Mouse (Mus musculus) CH12.LX (cell line): ENCODE data around the gene Gm43302.

Source experiments
- CHD2 ChIP-seq: IDR thresholded peaks from 2 replicates; pipeline ENCODE4 v1.6.1; 2011; ENCODE audit warnings: low read length, improper control_type of control experiment
- CTCF ChIP-seq, 2 experiments: IDR thresholded peaks in 1 of 2; conservative IDR thresholded peaks in 1 of 2; 2 replicates each; pipeline ENCODE4 v1.5.1; 2011 to 2012; ENCODE audit warnings: low read depth in 2 of 2, low read length in 2 of 2, improper control_type of control experiment in 1 of 2, inconsistent platforms in 1 of 2, mild to moderate bottlenecking in 1 of 2, moderate library complexity in 1 of 2
- EP300 ChIP-seq: IDR thresholded peaks from 2 replicates; pipeline ENCODE4 v1.6.1; 2011; ENCODE audit warnings: low read length, improper control_type of control experiment
- HCFC1 ChIP-seq: IDR thresholded peaks from 2 replicates; pipeline ENCODE4 v1.6.1; 2012; ENCODE audit warnings: low read depth, mild to moderate bottlenecking, inconsistent platforms, low read length, improper control_type of control experiment
- IRF4 ChIP-seq: IDR thresholded peaks from 2 replicates; pipeline ENCODE4 v1.6.1; 2014; ENCODE audit warnings: low read depth, mild to moderate bottlenecking, inconsistent platforms, low read length, improper control_type of control experiment
- MAFK ChIP-seq: IDR thresholded peaks from 2 replicates; pipeline ENCODE4 v1.6.1; 2011; ENCODE audit warnings: low read length, improper control_type of control experiment; ENCODE audit not compliant: insufficient replicate concordance
- MAX ChIP-seq: IDR thresholded peaks from 2 replicates; pipeline ENCODE4 v1.6.1; 2011; ENCODE audit warnings: low read length, improper control_type of control experiment
- MEF2A ChIP-seq: IDR thresholded peaks from 2 replicates; pipeline ENCODE4 v1.6.1; 2014; ENCODE audit warnings: low read depth, mild to moderate bottlenecking, inconsistent platforms, low read length, improper control_type of control experiment, borderline replicate concordance
- NELFE ChIP-seq: IDR thresholded peaks from 2 replicates; pipeline ENCODE4 v1.6.1; 2011; ENCODE audit warnings: low read depth, low read length, improper control_type of control experiment
- NRF1 ChIP-seq: IDR thresholded peaks from 2 replicates; pipeline ENCODE4 v1.6.1; 2014; ENCODE audit warnings: low read depth, mild to moderate bottlenecking, inconsistent platforms, low read length, improper control_type of control experiment, moderate library complexity
- POLR2A ChIP-seq: IDR thresholded peaks from 2 replicates; pipeline ENCODE4 v1.6.1; 2011; ENCODE audit warnings: low read depth, mild to moderate bottlenecking, improper control_type of control experiment, low read length
- USF1 ChIP-seq: IDR thresholded peaks from 2 replicates; pipeline ENCODE4 v1.6.1; 2014; ENCODE audit warnings: low read depth, mild to moderate bottlenecking, inconsistent platforms, low read length, improper control_type of control experiment
- USF2 ChIP-seq: conservative IDR thresholded peaks from 2 replicates; pipeline ENCODE4 v1.6.1; 2011; ENCODE audit warnings: low read depth, low read length, improper control_type of control experiment
- ZC3H11A ChIP-seq: IDR thresholded peaks from 2 replicates; pipeline ENCODE4 v1.6.1; 2012; ENCODE audit warnings: low read depth, mild to moderate bottlenecking, inconsistent platforms, low read length, improper control_type of control experiment

DNA sequence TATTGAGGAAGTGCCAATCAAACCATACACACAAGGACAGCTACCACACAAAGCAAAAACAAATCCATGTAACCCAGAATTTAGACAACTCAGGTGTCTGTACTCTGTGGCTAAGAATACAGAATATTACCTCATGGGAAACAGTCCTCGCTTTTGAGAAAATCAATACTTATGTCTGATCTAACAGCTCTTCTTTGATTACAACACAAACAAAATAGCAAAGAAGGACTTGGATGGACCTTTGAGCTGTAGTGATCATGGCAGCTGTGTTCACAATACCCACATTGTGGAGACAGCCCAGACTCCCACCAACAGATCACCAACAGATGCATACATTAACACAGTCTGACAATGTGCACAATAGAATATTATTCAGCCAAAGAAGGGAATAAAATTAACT is 1.0 kb downstream of the Gm43302 start:
- TF ChIP-seq USF2: no peak
- no peak for TF ChIP-seq CTCF (conservative IDR thresholded peaks at IDR 0.05 in 1 of 2, IDR thresholded peaks at IDR 0.05 in 1 of 2; ENCODE audit: low read depth in 2 of 2, low read length in 2 of 2)
- no peak for TF ChIP-seq MAFK
- TF ChIP-seq POLR2A: no peak
- no peak for TF ChIP-seq NELFE
- TF ChIP-seq USF1: no peak
- TF ChIP-seq IRF4: no peak
- TF ChIP-seq EP300: no peak
- no peak for TF ChIP-seq NRF1
- TF ChIP-seq CHD2: no peak
- no peak for TF ChIP-seq MAX
- TF ChIP-seq MEF2A: no peak
- no peak for TF ChIP-seq HCFC1
- no peak for TF ChIP-seq ZC3H11A
